Mouse (Mus musculus): ENCODE measurements around the gene Ints11. TPM values are rescaled to one million over a fixed set of nuclear protein-coding genes. Genes with fewer than 3 reads are reported as not detected.
A peak's percentile ranks its signal among the peaks of the same experiment; 100 is the strongest.

Gene Ints11
- polyA plus RNA-seq, 1 experiment from 2014 or later, result 40.3 TPM

GRCm38 (mm10) chr4:155846871-155847578, 22.3 kb upstream of the Ints11 start, which contains the start of gene Dvl1:
TSS of gene Dvl1 (plus strand) at chr4:155847402.
- Histone ChIP-seq H3K9ac (ENCODE audit: low read depth, low read length) (peak within 1 kb of the TSS; percentile 84), H3K4me2 (ENCODE audit: low read length) (peak within 1 kb of the TSS; percentile 83), H3K27ac (peak within 1 kb of the TSS; percentile 79), H3K4me3 (replicated peaks; ENCODE audit: low read depth, low read length) (peak within 1 kb of the TSS; percentile 76), H3K36me3 (ENCODE audit: insufficient read depth, low read length) (peaks cover 15% of the 10 kb centered on the region), H3K27me3 (ENCODE audit: insufficient read depth, low read length) (no peaks in the 10 kb centered on the region), H3K9me3 (replicated peaks; ENCODE audit: low read length) (no peaks in the 10 kb centered on the region), H3K4me1 (replicated peaks; ENCODE audit: insufficient read depth, low read length) (peaks cover 17% of the 10 kb centered on the region)
- DNase-seq (ENCODE audit: low spot score), result peak; percentile 90
- peak; percentile 55; the same call in 1 of the 2 replicates for TF ChIP-seq CTCF (IDR thresholded peaks at IDR 0.05; ENCODE audit: low read depth)
- peak; percentile 88 for ATAC-seq (replicated peaks; ENCODE audit: low FRiP score, low read depth)
- WGBS, result 1% methylated on average over 65 of the region's 65 CpGs

GRCm38 (mm10) chr4:155847591-155848352, 21.6 kb upstream of the Ints11 start:
- Histone ChIP-seq H3K9ac (ENCODE audit: low read depth, low read length) (peak overlapping the region; percentile 84), H3K4me1 (replicated peaks; ENCODE audit: insufficient read depth, low read length) (peaks cover 17% of the 10 kb centered on the region), H3K4me3 (replicated peaks; ENCODE audit: low read depth, low read length) (peak overlapping the region; percentile 76), H3K36me3 (ENCODE audit: insufficient read depth, low read length) (peaks cover 17% of the 10 kb centered on the region; the same call in 1 of the 2 replicates), H3K27me3 (ENCODE audit: insufficient read depth, low read length) (no peaks in the 10 kb centered on the region), H3K4me2 (ENCODE audit: low read length) (peak overlapping the region; percentile 83), H3K27ac (peak overlapping the region; percentile 79), H3K9me3 (replicated peaks; ENCODE audit: low read length) (no peaks in the 10 kb centered on the region)
- DNase-seq (ENCODE audit: low spot score) (peak; percentile 48), ATAC-seq (replicated peaks; ENCODE audit: low FRiP score, low read depth) (peak; percentile 47)
- WGBS, result 1% methylated on average over 62 of the region's 69 CpGs
- 0 out of 2 replicates have a peak, but pooled peaks have one; percentile 14 for TF ChIP-seq CTCF (IDR thresholded peaks at IDR 0.05; ENCODE audit: low read depth)

- Histone ChIP-seq H3K9ac (ENCODE audit: low read depth, low read length) (peak overlapping the region; percentile 84), H3K27ac (peak overlapping the region; percentile 79; the same call in 1 of the 2 replicates), H3K4me1 (replicated peaks; ENCODE audit: insufficient read depth, low read length) (peaks cover 17% of the 10 kb centered on the region), H3K36me3 (ENCODE audit: insufficient read depth, low read length) (peaks cover 10% of the 10 kb centered on the region; the same call in 1 of the 2 replicates), H3K27me3 (ENCODE audit: insufficient read depth, low read length) (no peaks in the 10 kb centered on the region), H3K4me2 (ENCODE audit: low read length) (peak overlapping the region; percentile 83), H3K9me3 (replicated peaks; ENCODE audit: low read length) (no peaks in the 10 kb centered on the region), H3K4me3 (replicated peaks; ENCODE audit: low read depth, low read length) (peak overlapping the region; percentile 76)
- DNase-seq (ENCODE audit: low spot score), result no peak
- no peak for ATAC-seq (replicated peaks; ENCODE audit: low FRiP score, low read depth)
- TF ChIP-seq CTCF (IDR thresholded peaks at IDR 0.05; ENCODE audit: low read depth), result no peak
- WGBS, result 51% methylated on average over 7 of the region's 7 CpGs
Measured at GRCm38 (mm10) chr4:155848434-155849095, 20.8 kb upstream of the Ints11 start.

- no peak for TF ChIP-seq CTCF (IDR thresholded peaks at IDR 0.05; ENCODE audit: low read depth)
- Histone ChIP-seq H3K9me3 (replicated peaks; ENCODE audit: low read length) (no peaks in the 10 kb centered on the region), H3K27ac (no peak overlapping the region), H3K4me1 (replicated peaks; ENCODE audit: insufficient read depth, low read length) (peaks cover 17% of the 10 kb centered on the region), H3K4me2 (ENCODE audit: low read length) (no peak overlapping the region), H3K36me3 (ENCODE audit: insufficient read depth, low read length) (peaks cover 9% of the 10 kb centered on the region; the same call in 1 of the 2 replicates), H3K9ac (ENCODE audit: low read depth, low read length) (no peak overlapping the region), H3K27me3 (ENCODE audit: insufficient read depth, low read length) (no peaks in the 10 kb centered on the region), H3K4me3 (replicated peaks; ENCODE audit: low read depth, low read length) (no peak overlapping the region)
- DNase-seq (ENCODE audit: low spot score), result no peak
- 94% methylated on average over 2 of the region's 2 CpGs for WGBS
- ATAC-seq (replicated peaks; ENCODE audit: low FRiP score, low read depth), result no peak
Measured at GRCm38 (mm10) chr4:155849391-155849790, 20.0 kb upstream of the Ints11 start.

GRCm38 (mm10) chr4:155849792-155850451, 19.4 kb upstream of the Ints11 start:
- Histone ChIP-seq H3K27me3 (ENCODE audit: insufficient read depth, low read length) (no peaks in the 10 kb centered on the region), H3K4me2 (ENCODE audit: low read length) (no peak overlapping the region), H3K9me3 (replicated peaks; ENCODE audit: low read length) (no peaks in the 10 kb centered on the region), H3K4me3 (replicated peaks; ENCODE audit: low read depth, low read length) (no peak overlapping the region), H3K27ac (no peak overlapping the region), H3K36me3 (ENCODE audit: insufficient read depth, low read length) (peaks cover 14% of the 10 kb centered on the region; the same call in 1 of the 2 replicates), H3K9ac (ENCODE audit: low read depth, low read length) (no peak overlapping the region), H3K4me1 (replicated peaks; ENCODE audit: insufficient read depth, low read length) (peaks cover 17% of the 10 kb centered on the region)
- WGBS, result 90% methylated on average over 3 of the region's 3 CpGs
- ATAC-seq (replicated peaks; ENCODE audit: low FRiP score, low read depth) (no peak), DNase-seq (ENCODE audit: low spot score) (no peak)
- TF ChIP-seq CTCF (IDR thresholded peaks at IDR 0.05; ENCODE audit: low read depth), result no peak

Measured in kidney, postnatal 0 days (tissue).